ENCODE assay signal across 8 mouse cellular contexts in genomic region chr17:56761991-56762410, GRCm38 (mm10). TPM values are rescaled to one million over a fixed set of nuclear protein-coding genes. Genes with fewer than 3 reads are reported as not detected.
DNase-seq lines count a peak whose midpoint lies in the region; ATAC-seq and TF ChIP-seq lines count a peak whose summit lies in the region.

No protein-coding gene starts in this region.

- peak overlapping the region; percentile 37 for H3K4me3 ChIP-seq in embryonic facial prominence, embryonic 11.5 days (ENCODE audit: low read depth, low read length)
- H3K4me3 ChIP-seq in kidney, adult 2 months (ENCODE audit: insufficient read depth, low read depth, low read length): peak overlapping the region; percentile 51
- H3K4me3 ChIP-seq in limb, embryonic 14.5 days (replicated peaks; ENCODE audit: low read length): peak overlapping the region; percentile 36
- H3K4me3 ChIP-seq in midbrain, embryonic 16.5 days (ENCODE audit: low read depth, low read length): peak overlapping the region; percentile 47

- H3K4me1 ChIP-seq in embryonic facial prominence, embryonic 11.5 days (ENCODE audit: control insufficient read depth, insufficient read depth, low read length): peaks cover 6% of the 10 kb centered on the region
- H3K4me1 ChIP-seq in kidney, adult 2 months (ENCODE audit: control insufficient read depth, insufficient read depth, low read length): peaks cover 25% of the 10 kb centered on the region; the same call in 1 of the 2 replicates
- peaks cover 22% of the 10 kb centered on the region for H3K4me1 ChIP-seq in limb, embryonic 14.5 days (ENCODE audit: control insufficient read depth, insufficient read depth, low read length)
- H3K4me1 ChIP-seq in midbrain, embryonic 16.5 days (ENCODE audit: control insufficient read depth, insufficient read depth, low read length): peaks cover 31% of the 10 kb centered on the region

- DNase-seq in 3134 (ENCODE audit: extremely low read depth, insufficient read length, low spot score): peak; percentile 60
- peak; percentile 93 for DNase-seq in adrenal gland, postnatal 25 days
- peak; percentile 94 for DNase-seq in embryonic facial prominence, embryonic 11.5 days (ENCODE audit: low spot score)
- peak; percentile 87 to 89 for DNase-seq in heart, adult 18-20 months
- DNase-seq in kidney, adult 2 months: peak; percentile 91
- DNase-seq in limb, embryonic 14.5 days (ENCODE audit: low spot score): peak; percentile 89
- peak; percentile 84 to 89 for DNase-seq in spleen, postnatal 14 days (ENCODE audit: low spot score in 2 of 2)

- no peaks in the 10 kb centered on the region for H3K36me3 ChIP-seq in embryonic facial prominence, embryonic 11.5 days (replicated peaks; ENCODE audit: control insufficient read depth, insufficient read depth, low read depth, low read length)
- no peaks in the 10 kb centered on the region for H3K36me3 ChIP-seq in kidney, adult 2 months (ENCODE audit: control insufficient read depth, insufficient read depth, low read length)
- 0 out of 2 replicates have a peak, but pooled peaks cover 6% of the 10 kb centered on the region for H3K36me3 ChIP-seq in limb, embryonic 14.5 days (ENCODE audit: control insufficient read depth, insufficient read depth, low read length)
- H3K36me3 ChIP-seq in midbrain, embryonic 16.5 days (ENCODE audit: control insufficient read depth, insufficient read depth, low read length): no peaks in the 10 kb centered on the region

- H3K9me3 ChIP-seq in embryonic facial prominence, embryonic 11.5 days (replicated peaks; ENCODE audit: control insufficient read depth, low read length): no peaks in the 10 kb centered on the region
- H3K9me3 ChIP-seq in limb, embryonic 14.5 days (ENCODE audit: control insufficient read depth, low read length): no peaks in the 10 kb centered on the region
- H3K9me3 ChIP-seq in midbrain, embryonic 16.5 days (replicated peaks; ENCODE audit: control insufficient read depth, low read length, poor library complexity, severe bottlenecking): no peaks in the 10 kb centered on the region

- H3K27ac ChIP-seq in embryonic facial prominence, embryonic 11.5 days (replicated peaks; ENCODE audit: low read depth, low read length): peak overlapping the region; percentile 59; the same call in 1 of the 2 replicates
- H3K27ac ChIP-seq in kidney, adult 2 months (ENCODE audit: insufficient read depth, low read depth, low read length): peak overlapping the region; percentile 79
- H3K27ac ChIP-seq in limb, embryonic 14.5 days (replicated peaks; ENCODE audit: low read depth, low read length): peak overlapping the region; percentile 15; the same call in 1 of the 2 replicates
- peak overlapping the region; percentile 96 for H3K27ac ChIP-seq in midbrain, embryonic 16.5 days (ENCODE audit: low read length)

- peaks cover 6% of the 10 kb centered on the region for H3K27me3 ChIP-seq in embryonic facial prominence, embryonic 11.5 days (ENCODE audit: control insufficient read depth, insufficient read depth, low read length)
- H3K27me3 ChIP-seq in kidney, adult 2 months (replicated peaks; ENCODE audit: control insufficient read depth, insufficient read depth, low read length): no peaks in the 10 kb centered on the region
- H3K27me3 ChIP-seq in limb, embryonic 14.5 days (ENCODE audit: control insufficient read depth, insufficient read depth, low read length): no peaks in the 10 kb centered on the region
- H3K27me3 ChIP-seq in midbrain, embryonic 16.5 days (ENCODE audit: control insufficient read depth, insufficient read depth, low read depth, low read length): peaks cover 16% of the 10 kb centered on the region

- H3K4me2 ChIP-seq in embryonic facial prominence, embryonic 11.5 days (ENCODE audit: low read depth, low read length): peak overlapping the region; percentile 79
- H3K4me2 ChIP-seq in limb, embryonic 14.5 days (replicated peaks; ENCODE audit: low read depth, low read length, severe bottlenecking): peak overlapping the region; percentile 79
- H3K4me2 ChIP-seq in midbrain, embryonic 16.5 days (ENCODE audit: low read length): peak overlapping the region; percentile 71

- peak overlapping the region; percentile 60 for H3K9ac ChIP-seq in embryonic facial prominence, embryonic 11.5 days (replicated peaks; ENCODE audit: low read length)
- H3K9ac ChIP-seq in limb, embryonic 14.5 days (ENCODE audit: low read depth, low read length, severe bottlenecking): peak overlapping the region; percentile 9
- peak overlapping the region; percentile 71 for H3K9ac ChIP-seq in midbrain, embryonic 16.5 days (ENCODE audit: low read depth, low read length)

- no peak for TF ChIP-seq CTCF in kidney, adult 2 months (conservative IDR thresholded peaks at IDR 0.05; ENCODE audit: insufficient read depth, insufficient read length, low read depth, low read length)

- TF ChIP-seq POLR2A in kidney, adult 2 months (IDR thresholded peaks at IDR 0.05; ENCODE audit: low read depth, low read length): peak; percentile 51
- TF ChIP-seq POLR2A in limb, embryonic 14.5 days (IDR thresholded peaks at IDR 0.05; ENCODE audit: borderline replicate concordance, extremely low read depth, insufficient read depth, insufficient read length): no peak

- WGBS in embryonic facial prominence, embryonic 11.5 days: under 1% methylated on average over 27 of the region's 28 CpGs
- WGBS in kidney, adult 2 months: under 1% methylated on average over 28 of the region's 28 CpGs
- WGBS in limb, embryonic 14.5 days: under 1% methylated on average over 22 of the region's 28 CpGs
- WGBS in midbrain, embryonic 16.5 days: under 1% methylated on average over 25 of the region's 28 CpGs

- ATAC-seq in embryonic facial prominence, embryonic 11.5 days (replicated peaks; ENCODE audit: insufficient number of reproducible peaks, low FRiP score, low TSS enrichment, low read depth): peak; percentile 11; the same call in 1 of the 2 replicates
- ATAC-seq in limb, embryonic 14.5 days (ENCODE audit: low FRiP score, low read depth): peak; percentile 38
- ATAC-seq in midbrain, embryonic 16.5 days: peak; percentile 34

RNA-seq across cellular contexts. Expression of gene Dus3l, which starts 2.6 kb away (rescaled TPM):
- 41.9 and 47.4 TPM in 2 replicates for total RNA-seq in adrenal gland, postnatal 25 days (2021)
- polyA plus RNA-seq in embryonic facial prominence, embryonic 11.5 days (2014; fragmentation: Nextera tagmentation; extraction: Ambion mirVana): 30.1 and 32.3 TPM in 2 replicates
- 10 to 100 TPM; 15.3 to 16.1 TPM for total RNA-seq in heart, adult 18-20 months (2021)
- 43.6 and 55.2 TPM in 2 replicates for polyA plus RNA-seq in kidney, adult 2 months (2012; rRNA removed)
- 107 and 144 TPM in 2 replicates for polyA plus RNA-seq in limb, embryonic 14.5 days (2012; rRNA removed)
- polyA plus RNA-seq in limb, embryonic 14.5 days (2014; fragmentation: Nextera tagmentation; extraction: Ambion mirVana): 43.6 and 44.4 TPM in 2 replicates
- 96.8 and 106 TPM in 2 replicates for polyA plus RNA-seq in midbrain, embryonic 16.5 days (2015; fragmentation: Nextera tagmentation; extraction: Ambion mirVana)

RNA-seq across cellular contexts. Expression of gene Nrtn, which starts 4.7 kb away (rescaled TPM):
- total RNA-seq in adrenal gland, postnatal 25 days (2021): 3.8 and 5.3 TPM in 2 replicates
- 6.7 and 7.8 TPM in 2 replicates for polyA plus RNA-seq in embryonic facial prominence, embryonic 11.5 days (2014; fragmentation: Nextera tagmentation; extraction: Ambion mirVana)
- 10 to 100 TPM; 25.1 to 32.1 TPM for total RNA-seq in heart, adult 18-20 months (2021)
- 19.2 and 27.1 TPM in 2 replicates for polyA plus RNA-seq in kidney, adult 2 months (2012; rRNA removed)
- 24.1 and 36.7 TPM in 2 replicates for polyA plus RNA-seq in limb, embryonic 14.5 days (2012; rRNA removed)
- polyA plus RNA-seq in limb, embryonic 14.5 days (2014; fragmentation: Nextera tagmentation; extraction: Ambion mirVana): 31.9 and 36.5 TPM in 2 replicates
- 2.5 and 4.0 TPM in 2 replicates for polyA plus RNA-seq in midbrain, embryonic 16.5 days (2015; fragmentation: Nextera tagmentation; extraction: Ambion mirVana)

RNA-seq across cellular contexts. Expression of gene Prr22, which starts 8.0 kb away (rescaled TPM):
- 0.79 and 1.5 TPM in 2 replicates for total RNA-seq in adrenal gland, postnatal 25 days (2021)
- 0.66 and 0.72 TPM in 2 replicates for polyA plus RNA-seq in embryonic facial prominence, embryonic 11.5 days (2014; fragmentation: Nextera tagmentation; extraction: Ambion mirVana)
- total RNA-seq in heart, adult 18-20 months (2021): under 1 TPM in 1 of 2 experiments, not detected in 1; 0.32 TPM
- 1.9 and 2.3 TPM in 2 replicates for polyA plus RNA-seq in kidney, adult 2 months (2012; rRNA removed)
- polyA plus RNA-seq in limb, embryonic 14.5 days (2012; rRNA removed): 4.5 and 5.0 TPM in 2 replicates
- polyA plus RNA-seq in limb, embryonic 14.5 days (2014; fragmentation: Nextera tagmentation; extraction: Ambion mirVana): 0.58 and 0.97 TPM in 2 replicates
- 0.97 and 1.1 TPM in 2 replicates for polyA plus RNA-seq in midbrain, embryonic 16.5 days (2015; fragmentation: Nextera tagmentation; extraction: Ambion mirVana)

RNA-seq across cellular contexts. Expression of gene Vmac, which starts 44.2 kb away (rescaled TPM):
- total RNA-seq in adrenal gland, postnatal 25 days (2021): 27.1 and 29.1 TPM in 2 replicates
- polyA plus RNA-seq in embryonic facial prominence, embryonic 11.5 days (2014; fragmentation: Nextera tagmentation; extraction: Ambion mirVana): 14.7 and 15.5 TPM in 2 replicates
- total RNA-seq in heart, adult 18-20 months (2021): 1 to 10 TPM; 3.3 to 4.5 TPM
- 32.8 and 33.0 TPM in 2 replicates for polyA plus RNA-seq in kidney, adult 2 months (2012; rRNA removed)
- polyA plus RNA-seq in limb, embryonic 14.5 days (2012; rRNA removed): 23.4 and 24.1 TPM in 2 replicates
- 24.1 and 25.0 TPM in 2 replicates for polyA plus RNA-seq in limb, embryonic 14.5 days (2014; fragmentation: Nextera tagmentation; extraction: Ambion mirVana)
- 15.6 and 16.1 TPM in 2 replicates for polyA plus RNA-seq in midbrain, embryonic 16.5 days (2015; fragmentation: Nextera tagmentation; extraction: Ambion mirVana)

RNA-seq across cellular contexts. Expression of gene Ndufa11, which starts 44.4 kb away (rescaled TPM):
- total RNA-seq in adrenal gland, postnatal 25 days (2021): 248 and 277 TPM in 2 replicates
- polyA plus RNA-seq in embryonic facial prominence, embryonic 11.5 days (2014; fragmentation: Nextera tagmentation; extraction: Ambion mirVana): 352 and 362 TPM in 2 replicates
- 100 to 1,000 TPM; 844 to 954 TPM for total RNA-seq in heart, adult 18-20 months (2021)
- polyA plus RNA-seq in kidney, adult 2 months (2012; rRNA removed): 897 and 907 TPM in 2 replicates
- polyA plus RNA-seq in limb, embryonic 14.5 days (2012; rRNA removed): 251 and 322 TPM in 2 replicates
- polyA plus RNA-seq in limb, embryonic 14.5 days (2014; fragmentation: Nextera tagmentation; extraction: Ambion mirVana): 469 and 480 TPM in 2 replicates
- 492 and 497 TPM in 2 replicates for polyA plus RNA-seq in midbrain, embryonic 16.5 days (2015; fragmentation: Nextera tagmentation; extraction: Ambion mirVana)

Comparison
In these comparisons a context has a peak if more than half of its experiments do, and no peak if none do; other contexts are left out.
1. Peak in every context shown above with its lines: DNase-seq, ATAC-seq, H3K4me3 ChIP-seq and H3K27ac ChIP-seq.
2. H3K27ac ChIP-seq: peak in every context shown above with its lines; median percentile 96 in midbrain, embryonic 16.5 days; 79 in kidney, adult 2 months; 59 in embryonic facial prominence, embryonic 11.5 days; 15 in limb, embryonic 14.5 days.
3. H3K9ac ChIP-seq: peak in every context shown above with its lines; median percentile 71 in midbrain, embryonic 16.5 days; 60 in embryonic facial prominence, embryonic 11.5 days; 9 in limb, embryonic 14.5 days.